Mouse (Mus musculus) cortical plate, adult 2 months (tissue): ENCODE data around the gene Zbtb20.

ENCODE experiments used
- CTCF ChIP-seq: fragments of 200-500 bp; IDR thresholded peaks from 2 replicates; pipeline ENCODE4 v1.5.1; 2011; ENCODE audit warnings: mild to moderate bottlenecking, control low read depth, low read length; ENCODE audit not compliant: insufficient read depth; ENCODE audit errors: extremely low read depth
- POLR2A ChIP-seq: fragments of 200-500 bp; IDR thresholded peaks from 2 replicates; pipeline ENCODE4 v1.6.1; 2011; ENCODE audit warnings: mild to moderate bottlenecking, low read length, control low read depth; ENCODE audit not compliant: insufficient read depth; ENCODE audit errors: extremely low read depth

DNA sequence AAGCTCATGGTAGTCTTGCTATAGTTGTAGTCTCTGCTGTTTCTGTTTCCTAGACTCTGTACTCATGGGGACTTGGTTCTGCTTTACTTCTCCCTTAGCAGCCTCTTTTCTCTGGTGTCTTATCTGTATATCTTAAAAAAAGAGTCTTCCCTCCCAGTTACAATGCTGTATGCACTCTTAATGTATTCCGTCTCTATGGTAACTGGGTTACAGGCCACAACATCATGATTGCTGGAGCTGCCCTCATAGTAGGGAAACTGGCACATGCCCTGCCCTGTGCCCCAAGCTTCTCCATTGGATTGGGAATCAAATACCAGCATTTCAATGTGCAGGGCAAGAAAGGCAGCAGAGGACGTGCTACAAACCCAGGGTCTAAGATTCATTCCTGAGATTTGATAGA is 567.4 kb downstream of the Zbtb20 start:
- TF ChIP-seq CTCF (no peak), POLR2A (no peak)
